Mouse (Mus musculus) left cerebral cortex, adult 18-20 months (tissue): ENCODE measurements at regions not wholly inside any gene's neighbourhood (a gene's known extent, or its start where the extent isn't known, plus 50 kb on each side); places are given as distances from the start of the nearest gene placed in this dataset.

Experiments
- DNase-seq, 2 experiments: peaks; one replicate each; pipeline ENCODE4 v3.0.0; 2021 to 2022; ENCODE audit warnings: low spot score in 2 of 2, mixed read lengths in 1 of 2

- DNase-seq: no peak
Observed at GRCm38 (mm10) chr10:109486917-109487604, 476.3 kb upstream of the Syt1 start.

- no peak for DNase-seq
Observed at GRCm38 (mm10) chr10:109480551-109480950, 469.8 kb upstream of the Syt1 start.

- DNase-seq: no peak
Observed at GRCm38 (mm10) chr10:109479941-109480340, 469.2 kb upstream of the Syt1 start.

GRCm38 (mm10) chr10:109466516-109466915 is 455.7 kb upstream of the Syt1 start:
- DNase-seq: no peak

- no peak for DNase-seq
Observed at GRCm38 (mm10) chr10:109431112-109431511, 420.3 kb upstream of the Syt1 start.

- DNase-seq: no peak
Observed at GRCm38 (mm10) chr10:109427878-109428277, 417.1 kb upstream of the Syt1 start.

- DNase-seq: peak; percentile 4 to 6
Observed at GRCm38 (mm10) chr10:109407011-109407410, 396.2 kb upstream of the Syt1 start.

- no peak for DNase-seq
Observed at GRCm38 (mm10) chr10:109405116-109405685, 394.4 kb upstream of the Syt1 start.

- no peak for DNase-seq
Observed at GRCm38 (mm10) chr10:109383758-109384157, 373.0 kb upstream of the Syt1 start.

GRCm38 (mm10) chr10:109378846-109379245 is 368.1 kb upstream of the Syt1 start:
- DNase-seq: no peak

- DNase-seq: no peak
Observed at GRCm38 (mm10) chr10:109360161-109360560, 349.4 kb upstream of the Syt1 start.

GRCm38 (mm10) chr10:109358812-109359211 is 348.0 kb upstream of the Syt1 start:
- DNase-seq: no peak

GRCm38 (mm10) chr10:109332846-109333386 is 322.1 kb upstream of the Syt1 start:
- peak; percentile 31 to 65 for DNase-seq

GRCm38 (mm10) chr10:109309286-109309685 is 298.5 kb upstream of the Syt1 start:
- DNase-seq: no peak

- DNase-seq: no peak
Observed at GRCm38 (mm10) chr10:109300199-109300598, 289.4 kb upstream of the Syt1 start.

GRCm38 (mm10) chr10:109299785-109300184 is 289.0 kb upstream of the Syt1 start:
- no peak for DNase-seq

- DNase-seq: peak in 1 of 2 experiments; percentile 4
Observed at GRCm38 (mm10) chr10:109283348-109283747, 272.6 kb upstream of the Syt1 start.

- no peak for DNase-seq
Observed at GRCm38 (mm10) chr10:109249781-109250180, 239.0 kb upstream of the Syt1 start.

- DNase-seq: no peak
Observed at GRCm38 (mm10) chr10:109246328-109246727, 235.5 kb upstream of the Syt1 start.

GRCm38 (mm10) chr10:109237026-109237425 is 226.2 kb upstream of the Syt1 start:
- DNase-seq: peak in 1 of 2 experiments; percentile 11

GRCm38 (mm10) chr10:109226989-109227388 is 216.2 kb upstream of the Syt1 start:
- no peak for DNase-seq

- peak in 1 of 2 experiments; percentile 8 for DNase-seq
Observed at GRCm38 (mm10) chr10:109188761-109189503, 178.2 kb upstream of the Syt1 start.
